Mouse (Mus musculus) myocyte (in vitro differentiated cells): ENCODE results near the gene Gng11. TPM values are rescaled to one million over a fixed set of nuclear protein-coding genes. Genes with fewer than 3 reads are reported as not detected.
A peak's percentile ranks its signal among the peaks of the same experiment; 100 is the strongest.

ENCODE experiments used
- H3K27me3 ChIP-seq: one replicate; pipeline ENCODE4 v1.6.1; 2011; ENCODE audit not compliant: control insufficient read depth, insufficient read depth, insufficient read length
- H3K36me3 ChIP-seq: one replicate; pipeline ENCODE4 v1.6.1; 2011; ENCODE audit not compliant: control insufficient read depth, insufficient read depth
- H3K4me2 ChIP-seq: one replicate; pipeline ENCODE4 v1.6.1; 2011; ENCODE audit warnings: low read depth, control low read depth
- H3K4me3 ChIP-seq: one replicate; pipeline ENCODE4 v1.5.1; 2011; ENCODE audit warnings: mild to moderate bottlenecking, control low read depth, moderate library complexity
- H3K79me2 ChIP-seq: one replicate; pipeline ENCODE4 v1.6.1; 2011; ENCODE audit not compliant: control insufficient read depth, insufficient read depth
- H3ac ChIP-seq: one replicate; pipeline ENCODE4 v1.6.1; 2011; ENCODE audit not compliant: control insufficient read depth, insufficient read length
- CEBPB ChIP-seq: IDR thresholded peaks from 2 replicates; pipeline ENCODE4 v1.6.1; 2011; ENCODE audit warnings: mild to moderate bottlenecking, moderate library complexity; ENCODE audit not compliant: poor library complexity, insufficient read depth, severe bottlenecking
- E2F4 ChIP-seq: IDR thresholded peaks from one replicate; pipeline ENCODE4 v1.6.1; 2011; ENCODE audit warnings: mild to moderate bottlenecking, control low read depth, moderate library complexity; ENCODE audit not compliant: insufficient read depth
- MAX ChIP-seq: IDR thresholded peaks from one replicate; pipeline ENCODE4 v1.6.1; 2011; ENCODE audit warnings: low read depth, mild to moderate bottlenecking, control low read depth
- MYOD1 ChIP-seq, 3 experiments: IDR thresholded peaks; one replicate each; pipeline ENCODE4 v1.6.1; 2011; ENCODE audit warnings: control low read depth in 2 of 3, low read depth in 2 of 3, mild to moderate bottlenecking in 2 of 3, moderate library complexity in 1 of 3; ENCODE audit not compliant: insufficient read length in 2 of 3, control insufficient read depth in 1 of 3
- MYOG ChIP-seq, 3 experiments: IDR thresholded peaks; one replicate each; pipeline ENCODE4 v1.6.1; 2011; ENCODE audit warnings: control low read depth in 2 of 3, low read depth in 2 of 3, mild to moderate bottlenecking in 2 of 3; ENCODE audit not compliant: insufficient read length in 2 of 3, control insufficient read depth in 1 of 3, insufficient read depth in 1 of 3
- POLR2A ChIP-seq: IDR thresholded peaks from one replicate; pipeline ENCODE4 v1.6.1; 2011; ENCODE audit warnings: low read depth, mild to moderate bottlenecking, control low read depth, moderate library complexity; ENCODE audit not compliant: insufficient read length
- POLR2AphosphoS2 ChIP-seq: IDR thresholded peaks from one replicate; pipeline ENCODE4 v1.6.1; 2011; ENCODE audit warnings: low read depth, control low read depth; ENCODE audit not compliant: insufficient read length
- REST ChIP-seq: IDR thresholded peaks from one replicate; pipeline ENCODE4 v1.6.1; 2011; ENCODE audit warnings: mild to moderate bottlenecking, control low read depth, moderate library complexity; ENCODE audit not compliant: insufficient read depth, insufficient read length
- SRF ChIP-seq: IDR thresholded peaks from one replicate; pipeline ENCODE4 v1.6.1; 2011; ENCODE audit warnings: low read depth; ENCODE audit not compliant: control insufficient read depth, insufficient read length
- TCF12 ChIP-seq: IDR thresholded peaks from one replicate; pipeline ENCODE4 v1.6.1; 2011; ENCODE audit warnings: mild to moderate bottlenecking, control low read depth; ENCODE audit not compliant: poor library complexity, insufficient read depth, severe bottlenecking
- TCF3 ChIP-seq: IDR thresholded peaks from one replicate; pipeline ENCODE4 v1.6.1; 2011; ENCODE audit warnings: low read depth, control low read depth; ENCODE audit not compliant: insufficient read length
- USF1 ChIP-seq: IDR thresholded peaks from one replicate; pipeline ENCODE4 v1.6.1; 2011; ENCODE audit warnings: low read depth, mild to moderate bottlenecking, control low read depth, moderate library complexity
- polyA plus RNA-seq: library from polyadenylated mRNA; unstranded; fragments of >200 nt; fragmentation: generic; extraction: Trizol; gene quantifications from one replicate; pipeline ENCODE4 v1.2.1, GENCODE M21; 2012; ENCODE audit warnings: missing spikeins

Gng11 gene
- polyA plus RNA-seq, 1 experiment, result 19.3 TPM

DNA sequence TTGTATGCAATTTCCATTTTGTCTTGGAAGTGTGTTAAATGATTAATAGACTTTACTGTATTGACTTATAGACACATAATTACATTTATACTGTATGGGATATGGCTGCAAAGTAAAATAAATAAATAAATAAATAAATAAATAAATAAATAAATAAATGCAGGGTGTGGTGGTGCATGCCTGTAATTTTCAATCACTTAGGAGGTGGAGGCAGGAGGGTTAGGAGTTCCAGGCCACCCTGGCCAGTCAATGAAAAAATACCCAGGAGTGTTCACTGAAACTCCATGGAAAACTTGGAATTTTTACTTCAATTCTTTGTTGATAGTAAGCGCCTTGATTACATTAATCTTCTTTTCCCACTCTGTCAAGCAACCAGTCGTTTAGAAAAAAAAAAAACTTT, 1.1 kb downstream of the Gng11 start:
- TF ChIP-seq POLR2A, result no peak
- TF ChIP-seq MYOD1 (IDR thresholded peaks at IDR 0.05; ENCODE audit: control insufficient read depth in 1 of 3, insufficient read length in 2 of 3, low read depth in 2 of 3), result no peak
- TF ChIP-seq POLR2AphosphoS2, result no peak
- no peak for TF ChIP-seq CEBPB
- no peak for TF ChIP-seq REST
- no peak for TF ChIP-seq MAX
- no peak for TF ChIP-seq TCF3
- Histone ChIP-seq H3K79me2 (no peaks in the 10 kb centered on the region), H3K36me3 (no peaks in the 10 kb centered on the region), H3K4me2 (peak overlapping the region; percentile 64), H3K27me3 (no peaks in the 10 kb centered on the region), H3ac (no peak overlapping the region), H3K4me3 (peak overlapping the region; percentile 23)

DNA sequence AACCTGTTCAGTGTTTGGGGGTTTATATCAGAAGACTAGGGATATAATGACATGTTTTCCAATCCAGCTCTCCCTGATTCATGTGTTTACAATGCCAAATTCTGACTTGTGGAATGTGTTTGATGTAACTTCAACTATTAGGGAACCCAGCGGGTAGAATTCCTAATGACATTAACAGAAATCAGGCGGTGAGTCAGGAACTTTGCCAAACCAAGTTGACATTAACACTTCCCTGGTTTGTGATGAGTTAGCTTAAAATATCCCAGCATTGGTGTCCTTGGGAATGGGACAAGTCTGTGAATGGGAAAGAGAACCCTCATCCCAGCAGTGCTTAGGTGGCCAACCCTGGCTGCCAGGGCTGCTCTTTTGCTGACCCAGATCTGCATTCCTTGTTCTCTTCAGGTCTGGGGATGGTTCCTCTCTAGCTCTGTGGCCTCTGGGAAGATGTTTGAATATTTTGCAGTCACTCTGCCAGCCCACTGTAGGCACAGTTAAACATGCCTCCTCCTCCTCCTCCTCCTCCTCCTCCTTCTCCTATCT, 4.9 kb downstream of the Gng11 start:
- TF ChIP-seq POLR2AphosphoS2, result no peak
- Histone ChIP-seq H3ac (no peak overlapping the region), H3K4me2 (no peak overlapping the region), H3K79me2 (no peaks in the 10 kb centered on the region), H3K27me3 (no peaks in the 10 kb centered on the region), H3K36me3 (no peaks in the 10 kb centered on the region), H3K4me3 (no peak overlapping the region)

DNA sequence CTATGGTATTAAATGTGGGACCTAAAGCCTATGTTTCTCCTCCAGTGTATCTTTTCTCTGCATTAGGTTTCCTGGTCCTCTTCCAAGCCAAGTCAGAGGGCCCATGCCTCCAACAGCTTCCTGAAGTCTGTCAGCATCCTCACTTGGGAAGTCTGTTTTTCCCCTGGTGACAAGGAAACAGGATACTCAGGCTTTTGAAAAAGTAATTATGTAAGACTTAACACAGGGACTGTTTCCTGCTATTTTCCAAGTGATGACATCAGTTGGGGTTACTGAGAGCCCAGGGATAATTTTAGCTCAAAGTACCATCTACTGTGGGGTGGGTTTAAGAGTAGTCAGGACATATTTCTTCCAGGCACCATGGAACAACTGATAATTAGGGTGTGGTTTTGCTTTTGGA, 5.8 kb downstream of the Gng11 start:
- Histone ChIP-seq H3K79me2 (no peaks in the 10 kb centered on the region), H3K36me3 (no peaks in the 10 kb centered on the region), H3ac (no peak overlapping the region), H3K27me3 (no peaks in the 10 kb centered on the region), H3K4me2 (no peak overlapping the region), H3K4me3 (no peak overlapping the region)
- TF ChIP-seq REST, result no peak
- TF ChIP-seq TCF3, result no peak
- TF ChIP-seq SRF, result no peak
- TF ChIP-seq MAX, result no peak
- TF ChIP-seq E2F4, result no peak
- TF ChIP-seq POLR2A, result no peak
- no peak for TF ChIP-seq CEBPB
- TF ChIP-seq USF1, result no peak
- TF ChIP-seq MYOD1 (IDR thresholded peaks at IDR 0.05; ENCODE audit: control insufficient read depth in 1 of 3, insufficient read length in 2 of 3, low read depth in 2 of 3), result no peak
- no peak for TF ChIP-seq MYOG (IDR thresholded peaks at IDR 0.05; ENCODE audit: control insufficient read depth in 1 of 3, insufficient read depth in 1 of 3, insufficient read length in 2 of 3, low read depth in 2 of 3)
- no peak for TF ChIP-seq POLR2AphosphoS2
- no peak for TF ChIP-seq TCF12

DNA sequence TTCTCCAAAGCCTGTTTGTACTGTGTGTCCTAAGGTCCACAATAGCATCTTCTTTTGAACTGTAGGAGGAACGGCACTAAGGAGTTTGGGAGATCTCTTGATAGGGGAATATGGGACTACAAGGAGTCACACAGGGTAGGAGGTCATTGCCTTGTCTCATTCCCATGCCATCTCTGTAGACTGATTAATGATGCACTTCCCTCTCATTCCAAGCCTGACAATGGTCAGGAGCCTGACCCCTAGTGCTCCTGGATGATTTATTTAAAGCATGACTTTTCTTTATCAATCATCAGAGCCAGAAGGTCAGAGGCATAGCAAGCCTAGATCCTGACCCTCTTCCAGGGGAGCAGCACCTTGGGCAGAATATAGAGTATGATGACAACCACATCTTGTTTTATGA, 18.9 kb downstream of the Gng11 start:
- Histone ChIP-seq H3K4me2 (no peak overlapping the region), H3ac (no peak overlapping the region), H3K4me3 (no peak overlapping the region), H3K36me3 (no peaks in the 10 kb centered on the region), H3K27me3 (no peaks in the 10 kb centered on the region), H3K79me2 (no peaks in the 10 kb centered on the region)
- TF ChIP-seq MYOG (IDR thresholded peaks at IDR 0.05; ENCODE audit: control insufficient read depth in 1 of 3, insufficient read depth in 1 of 3, insufficient read length in 2 of 3, low read depth in 2 of 3), result no peak
- TF ChIP-seq CEBPB, result no peak

DNA sequence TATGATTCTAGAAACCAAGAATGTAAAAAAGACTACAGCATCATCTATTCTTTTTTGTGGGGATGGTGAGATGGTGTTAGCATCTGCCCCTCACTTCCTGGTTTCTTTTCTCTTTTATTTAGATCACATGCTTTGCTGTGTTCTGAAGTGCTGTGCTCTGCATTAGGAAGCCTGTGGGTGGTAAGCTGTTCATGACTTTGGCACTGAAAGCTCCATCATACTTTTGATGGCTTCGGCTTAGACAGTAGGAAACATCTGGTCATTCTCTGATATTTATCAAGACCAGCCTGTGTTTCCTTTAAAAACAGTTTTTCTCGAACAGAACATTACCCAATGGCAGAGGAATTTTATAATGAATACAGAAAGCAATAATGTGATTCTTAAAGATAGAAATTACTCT, 22.7 kb downstream of the Gng11 start:
- Histone ChIP-seq H3K79me2 (no peaks in the 10 kb centered on the region), H3K36me3 (no peaks in the 10 kb centered on the region), H3K4me3 (no peak overlapping the region), H3ac (no peak overlapping the region), H3K27me3 (no peaks in the 10 kb centered on the region), H3K4me2 (no peak overlapping the region)
- TF ChIP-seq E2F4 (no peak), POLR2AphosphoS2 (no peak), POLR2A (no peak), MYOG (IDR thresholded peaks at IDR 0.05; ENCODE audit: control insufficient read depth in 1 of 3, insufficient read depth in 1 of 3, insufficient read length in 2 of 3, low read depth in 2 of 3) (no peak), TCF3 (no peak)

DNA sequence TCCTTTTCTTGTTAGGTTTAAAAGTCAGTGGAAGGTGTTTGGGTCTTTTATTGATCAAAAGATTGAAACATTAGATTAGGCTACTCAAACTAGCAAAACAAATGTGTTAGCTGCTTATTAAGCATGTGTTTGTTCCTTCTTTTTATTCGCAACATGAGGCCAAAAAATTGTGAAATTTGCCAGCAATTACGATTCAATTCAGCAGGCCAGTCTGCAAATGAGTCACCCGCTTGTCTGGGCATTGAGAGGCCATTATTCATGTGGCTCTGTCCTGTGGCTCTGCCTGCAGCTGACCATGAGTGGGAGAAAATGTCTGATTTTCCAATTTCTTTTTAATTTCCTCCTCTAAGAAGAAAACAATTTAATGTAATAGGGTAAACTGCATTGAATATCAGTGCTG, 27.3 kb downstream of the Gng11 start:
- no peak for TF ChIP-seq SRF
- TF ChIP-seq CEBPB, result peak; percentile 43; the same call in 1 of the 2 replicates
- H3K79me2 ChIP-seq, result no peaks in the 10 kb centered on the region
- no peak overlapping the region for H3ac ChIP-seq
- no peak overlapping the region for H3K4me3 ChIP-seq
- peak overlapping the region; percentile 57 for H3K4me2 ChIP-seq
- H3K36me3 ChIP-seq, result no peaks in the 10 kb centered on the region
- H3K27me3 ChIP-seq, result no peaks in the 10 kb centered on the region
